Mouse (Mus musculus) heart, postnatal 0 days (tissue): ENCODE data around the gene Scml4. TPM values are rescaled to one million over a fixed set of nuclear protein-coding genes. Genes with fewer than 3 reads are reported as not detected.

ENCODE experiments used
- ATAC-seq: fragments of 200-750 bp; cut with Nextera tagmentation; 2 replicates; pipeline ENCODE4 v1.8.0; 2017; ENCODE audit warnings: low read depth, moderate number of reproducible peaks, moderate library complexity; ENCODE audit not compliant: insufficient read depth
- DNase-seq: peaks from one replicate; pipeline ENCODE4 v3.0.0-alpha.2; 2016; ENCODE audit warnings: low spot score
- H3K27ac ChIP-seq: fragments of 300-500 bp; sonication (generic); 2 replicates; pipeline ENCODE4 v1.5.1; 2014; ENCODE audit warnings: low read depth, mild to moderate bottlenecking
- H3K27me3 ChIP-seq: fragments of 300-500 bp; sonication (generic); 2 replicates; pipeline ENCODE4 v1.6.1; 2014; ENCODE audit warnings: low read length, mixed read lengths; ENCODE audit not compliant: control insufficient read depth, insufficient read depth
- H3K36me3 ChIP-seq: fragments of 300-500 bp; sonication (generic); replicated peaks from 2 replicates; pipeline ENCODE4 v1.6.1; 2014; ENCODE audit warnings: low read length, mixed read lengths; ENCODE audit not compliant: control insufficient read depth, insufficient read depth
- H3K4me1 ChIP-seq: fragments of 300-500 bp; sonication (generic); 2 replicates; pipeline ENCODE4 v1.6.1; 2014; ENCODE audit warnings: antibody characterized with exemption; ENCODE audit not compliant: control insufficient read depth, insufficient read depth
- H3K4me2 ChIP-seq: fragments of 300-500 bp; sonication (generic); 2 replicates; pipeline ENCODE4 v1.6.1; 2014; ENCODE audit warnings: low read depth, mild to moderate bottlenecking, low read length, moderate library complexity
- H3K4me3 ChIP-seq: fragments of 300-500 bp; sonication (generic); 2 replicates; pipeline ENCODE4 v1.5.1; 2014; ENCODE audit warnings: low read depth, low read length
- H3K9ac ChIP-seq: fragments of 300-500 bp; sonication (generic); replicated peaks from 2 replicates; pipeline ENCODE4 v1.6.1; 2014; ENCODE audit warnings: low read depth, low read length, mixed read lengths
- H3K9me3 ChIP-seq: fragments of 300-500 bp; sonication (generic); replicated peaks from 2 replicates; pipeline ENCODE4 v1.6.1; 2016; ENCODE audit warnings: low read length; ENCODE audit not compliant: control insufficient read depth
- CTCF ChIP-seq: IDR thresholded peaks from 2 replicates; pipeline ENCODE4 v1.5.1; 2016; ENCODE audit warnings: antibody characterized with exemption, control low read depth, low read depth
- EP300 ChIP-seq: IDR thresholded peaks from 2 replicates; pipeline ENCODE4 v1.6.1; 2016; ENCODE audit warnings: antibody characterized with exemption, low read depth
- WGBS: fragments of 180-500 bp; shearing (Covaris S2); extraction: QIAGEN DNeasy Blood & Tissue Kit; methylation state at CpG from one replicate; pipeline ENCODE4 v1.1.7; 2014; 5-methylcytosine and 5-hydroxymethylcytosine counted together
- polyA plus RNA-seq: library from polyadenylated mRNA; unstranded; fragments of >200 nt; fragmentation: Nextera tagmentation; extraction: Ambion mirVana; gene quantifications from 2 replicates; pipeline ENCODE4 v1.2.1, GENCODE M21; 2015
- total RNA-seq: library from RNA; depleted of rRNA; stranded (reverse); fragments of >200 nt; gene quantifications from 2 replicates; pipeline ENCODE4 v1.2.3, GENCODE M21; 2014; ENCODE audit warnings: low replicate concordance; rRNA removed

The Scml4 gene
- 0.19 and 4.9 TPM in 2 replicates for total RNA-seq
- 1.1 and 1.2 TPM in 2 replicates for polyA plus RNA-seq

GRCm38 (mm10) chr10:42860159-42860911 lies at the start of gene Scml4:
Gene Scml4 (plus strand): TSS chr10:42860370.
- H3K27me3 ChIP-seq: no peaks in the 10 kb centered on the region
- no peak within 1 kb of the TSS for H3K27ac ChIP-seq
- 57% methylated on average over 17 of the region's 17 CpGs for WGBS
- TF ChIP-seq EP300 (no peak), CTCF (no peak)
- H3K4me1 ChIP-seq: peaks cover 4% of the 10 kb centered on the region; the same call in 1 of the 2 replicates
- peak within 1 kb of the TSS; percentile 4; the same call in 1 of the 2 replicates for H3K4me2 ChIP-seq
- H3K9ac ChIP-seq: no peak within 1 kb of the TSS
- H3K36me3 ChIP-seq: no peaks in the 10 kb centered on the region
- no peaks in the 10 kb centered on the region for H3K9me3 ChIP-seq
- DNase-seq: no peak
- no peak for ATAC-seq
- peak within 1 kb of the TSS; percentile 4; the same call in 1 of the 2 replicates for H3K4me3 ChIP-seq

- H3K9ac ChIP-seq: no peak overlapping the region
- WGBS: 75% methylated on average over 6 of the region's 6 CpGs
- no peak for DNase-seq
- H3K9me3 ChIP-seq: no peaks in the 10 kb centered on the region
- peaks cover 66% of the 10 kb centered on the region for H3K36me3 ChIP-seq
- H3K4me2 ChIP-seq: no peak overlapping the region
- H3K27ac ChIP-seq: no peak overlapping the region
- no peaks in the 10 kb centered on the region for H3K4me1 ChIP-seq
- ATAC-seq: no peak
- no peaks in the 10 kb centered on the region for H3K27me3 ChIP-seq
- no peak for TF ChIP-seq CTCF
- no peak for TF ChIP-seq EP300
- no peak overlapping the region for H3K4me3 ChIP-seq
These were observed 34.2 kb upstream of the Scml4 start for GRCm38 (mm10) chr10:42825923-42826322.

GRCm38 (mm10) chr10:42827155-42827554 lies 33.0 kb upstream of the Scml4 start:
- DNase-seq (no peak), ATAC-seq (no peak)
- Histone ChIP-seq H3K9me3 (no peaks in the 10 kb centered on the region), H3K4me1 (no peaks in the 10 kb centered on the region), H3K36me3 (peaks cover 76% of the 10 kb centered on the region), H3K4me3 (no peak overlapping the region), H3K27me3 (no peaks in the 10 kb centered on the region), H3K4me2 (no peak overlapping the region), H3K9ac (no peak overlapping the region), H3K27ac (no peak overlapping the region)
- TF ChIP-seq EP300 (no peak), CTCF (no peak)
- WGBS: 85% methylated on average over 5 of the region's 5 CpGs

GRCm38 (mm10) chr10:42830007-42830406 lies 30.2 kb upstream of the Scml4 start:
- WGBS: 76% methylated on average over 2 of the region's 2 CpGs
- Histone ChIP-seq H3K4me3 (no peak overlapping the region), H3K36me3 (peaks cover 75% of the 10 kb centered on the region), H3K4me2 (no peak overlapping the region), H3K27ac (no peak overlapping the region), H3K9me3 (no peaks in the 10 kb centered on the region), H3K27me3 (no peaks in the 10 kb centered on the region), H3K9ac (no peak overlapping the region), H3K4me1 (no peaks in the 10 kb centered on the region)
- TF ChIP-seq CTCF (no peak), EP300 (no peak)
- DNase-seq (no peak), ATAC-seq (no peak)

- WGBS: 66% methylated on average over 6 of the region's 6 CpGs
- Histone ChIP-seq H3K36me3 (peaks cover 76% of the 10 kb centered on the region), H3K9ac (no peak overlapping the region), H3K4me2 (no peak overlapping the region), H3K9me3 (no peaks in the 10 kb centered on the region), H3K4me3 (no peak overlapping the region), H3K4me1 (no peaks in the 10 kb centered on the region), H3K27ac (no peak overlapping the region), H3K27me3 (no peaks in the 10 kb centered on the region)
- ATAC-seq: no peak
- no peak for DNase-seq
- TF ChIP-seq EP300: no peak
- no peak for TF ChIP-seq CTCF
These were observed 29.8 kb upstream of the Scml4 start for GRCm38 (mm10) chr10:42830409-42830808.

GRCm38 (mm10) chr10:42832677-42833076 lies 27.5 kb upstream of the Scml4 start:
- no peaks in the 10 kb centered on the region for H3K4me1 ChIP-seq
- ATAC-seq: no peak
- H3K9ac ChIP-seq: no peak overlapping the region
- H3K27ac ChIP-seq: no peak overlapping the region
- H3K27me3 ChIP-seq: no peaks in the 10 kb centered on the region
- WGBS: 40% methylated on average over 4 of the region's 4 CpGs
- TF ChIP-seq CTCF (peak; percentile 45), EP300 (no peak)
- H3K4me3 ChIP-seq: no peak overlapping the region
- H3K9me3 ChIP-seq: no peaks in the 10 kb centered on the region
- no peak for DNase-seq
- peaks cover 72% of the 10 kb centered on the region for H3K36me3 ChIP-seq
- H3K4me2 ChIP-seq: no peak overlapping the region
